Mouse (Mus musculus) ES-CJ7 (cell line): Measurements from ENCODE around the gene Sebox.
"Not testable (repeated sequence)": the region's sequence is repeated elsewhere in the genome, so short reads cannot be mapped to it uniquely, and the experiment has no call there.

Experiments used
- DNase-seq: peaks from one replicate; pipeline ENCODE4 v3.0.0; 2011; ENCODE audit warnings: low read depth, low spot score

Sebox gene

DNA sequence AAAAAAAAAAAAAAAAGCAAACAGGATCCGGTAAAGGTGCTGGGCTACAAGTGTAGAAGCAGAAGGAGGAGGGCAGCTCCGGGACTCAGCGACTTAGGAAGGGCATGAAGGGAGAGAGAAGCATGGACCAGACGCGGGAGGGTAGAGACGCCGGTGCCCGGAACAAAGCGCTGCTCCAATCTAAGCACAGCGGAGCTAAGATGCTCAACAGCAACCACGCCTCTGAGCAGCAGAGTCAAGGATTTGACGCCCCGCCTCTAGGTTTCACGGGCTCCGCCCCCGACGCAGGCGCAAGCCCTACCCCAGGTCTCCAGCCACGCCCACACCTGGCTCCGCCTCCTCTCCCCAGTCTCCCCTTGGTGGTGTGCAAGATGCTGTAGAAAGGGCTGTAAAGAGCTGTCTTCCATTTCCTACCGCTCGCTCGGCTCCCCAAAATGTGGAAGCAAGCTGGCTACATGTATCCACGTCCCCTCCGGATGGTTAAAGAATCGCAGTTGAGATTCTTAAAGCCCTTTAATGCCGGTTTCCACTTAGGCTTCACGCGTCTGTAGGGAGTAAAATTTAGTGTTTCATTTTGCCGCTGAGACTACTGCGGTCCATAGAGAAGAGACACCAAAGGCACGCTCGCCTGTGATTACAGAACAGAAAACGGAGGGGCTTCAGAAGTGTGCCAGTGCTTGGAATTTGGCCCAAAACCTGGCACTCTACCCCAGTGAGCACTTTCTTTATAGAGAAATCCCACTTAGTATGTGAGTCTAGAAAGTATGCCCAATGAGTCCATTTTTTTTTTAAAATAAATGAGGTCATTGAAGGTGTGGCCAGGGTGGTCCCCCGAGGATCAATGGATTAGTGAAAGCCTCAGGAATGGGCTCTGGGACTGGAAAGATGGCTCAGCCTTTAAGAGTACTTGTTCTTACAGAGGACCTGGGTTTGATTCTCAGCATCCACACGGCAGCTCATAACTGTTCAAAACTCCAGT is 5.4 kb upstream of the Sebox start, which contains the start of gene Sarm1:
TSS of gene Sarm1 (minus strand) at position 211 of the 979 bp plus-strand sequence.
- DNase-seq, result peak; percentile 97

DNA sequence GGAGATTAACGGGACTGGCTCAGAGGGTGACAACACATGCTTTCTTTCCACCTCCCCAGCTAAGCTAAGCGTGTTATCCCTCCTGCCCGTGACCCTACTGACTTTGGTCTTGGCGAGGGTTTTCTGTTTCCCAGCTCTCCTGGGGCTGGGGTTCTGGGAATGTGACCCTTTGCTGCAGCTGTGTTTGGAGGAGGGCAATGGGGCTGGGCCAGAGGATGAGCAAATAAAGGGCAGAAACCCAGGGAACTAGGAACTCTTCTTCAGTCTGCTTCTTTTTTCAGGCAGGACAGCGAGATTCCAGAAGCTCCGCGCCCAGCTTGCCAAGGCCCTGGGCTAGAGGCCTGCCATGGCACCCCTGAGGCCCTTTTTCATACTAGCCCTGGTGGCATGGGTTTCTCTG is 4.2 kb upstream of the Sebox start, which contains the start of gene Vtn:
TSS of gene Vtn (plus strand) at position 88 of the 400 bp plus-strand sequence.
- no peak for DNase-seq

DNA sequence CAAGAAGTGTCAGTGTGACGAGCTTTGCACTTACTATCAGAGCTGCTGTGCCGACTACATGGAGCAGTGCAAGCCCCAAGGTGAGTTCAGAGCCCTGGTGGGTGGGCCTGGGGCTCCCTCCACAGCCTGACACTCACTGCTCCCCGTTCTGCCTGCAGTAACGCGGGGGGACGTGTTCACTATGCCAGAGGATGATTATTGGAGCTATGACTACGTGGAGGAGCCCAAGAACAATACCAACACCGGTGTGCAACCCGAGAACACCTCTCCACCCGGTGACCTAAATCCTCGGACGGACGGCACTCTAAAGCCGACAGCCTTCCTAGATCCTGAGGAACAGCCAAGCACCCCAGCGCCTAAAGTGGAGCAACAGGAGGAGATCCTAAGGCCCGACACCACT is 3.7 kb upstream of the Sebox start:
- DNase-seq, result no peak

DNA sequence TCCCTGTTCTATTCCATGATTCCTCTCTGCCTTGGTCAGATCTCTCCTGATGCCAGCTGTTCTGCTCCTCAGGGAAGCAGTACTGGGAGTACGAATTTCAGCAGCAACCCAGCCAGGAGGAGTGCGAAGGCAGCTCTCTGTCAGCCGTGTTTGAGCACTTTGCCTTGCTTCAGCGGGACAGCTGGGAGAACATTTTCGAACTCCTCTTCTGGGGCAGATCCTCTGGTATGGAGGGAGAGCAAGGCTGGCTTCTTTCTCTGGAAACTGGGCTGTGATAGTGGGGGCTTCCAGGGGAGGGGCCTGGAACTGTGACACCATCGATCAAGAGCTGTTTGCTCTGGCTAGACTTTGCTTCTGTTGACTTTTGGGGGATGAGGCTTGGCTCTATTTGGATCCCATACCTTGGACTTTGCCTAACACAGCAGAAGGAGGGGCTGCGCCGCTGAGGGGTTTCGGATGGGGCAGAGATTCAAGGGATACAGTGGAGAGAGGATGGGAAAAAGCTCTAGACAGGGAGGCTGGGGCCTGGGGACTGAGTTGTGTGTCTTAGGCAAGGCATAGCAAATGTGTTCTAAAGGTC is 2.5 kb upstream of the Sebox start:
- no peak for DNase-seq

DNA sequence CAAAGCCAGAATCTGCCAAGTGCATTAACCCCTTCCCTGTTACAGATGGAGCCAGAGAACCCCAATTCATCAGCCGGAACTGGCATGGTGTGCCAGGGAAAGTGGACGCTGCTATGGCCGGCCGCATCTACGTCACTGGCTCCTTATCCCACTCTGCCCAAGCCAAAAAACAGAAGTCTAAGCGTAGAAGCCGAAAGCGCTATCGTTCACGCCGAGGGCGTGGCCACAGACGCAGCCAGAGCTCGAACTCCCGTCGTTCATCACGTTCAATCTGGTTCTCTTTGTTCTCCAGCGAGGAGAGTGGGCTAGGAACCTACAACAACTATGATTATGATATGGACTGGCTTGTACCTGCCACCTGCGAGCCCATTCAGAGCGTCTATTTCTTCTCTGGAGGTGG is 1.7 kb upstream of the Sebox start:
- no peak for DNase-seq

DNA sequence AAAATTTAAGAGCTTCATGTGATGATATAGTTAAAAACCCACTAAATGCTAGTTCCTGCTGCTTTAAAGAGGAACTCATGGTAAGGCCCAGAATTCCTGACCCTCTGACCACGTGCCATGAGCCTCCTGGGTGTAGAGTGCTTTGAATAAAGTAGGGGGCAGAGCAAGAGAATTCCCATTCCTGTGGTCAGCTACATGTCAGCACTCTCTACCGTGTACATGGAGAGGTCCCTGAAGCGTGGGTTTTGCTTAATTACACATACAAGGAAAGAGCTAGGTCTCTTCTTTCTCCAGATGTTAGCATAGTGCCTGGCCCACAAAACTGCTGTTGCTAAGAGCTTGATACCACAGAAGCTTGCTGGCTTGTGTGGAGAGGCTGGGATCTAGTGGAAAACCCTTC is 2.2 kb downstream of the Sebox start:
- no peak for DNase-seq

DNA sequence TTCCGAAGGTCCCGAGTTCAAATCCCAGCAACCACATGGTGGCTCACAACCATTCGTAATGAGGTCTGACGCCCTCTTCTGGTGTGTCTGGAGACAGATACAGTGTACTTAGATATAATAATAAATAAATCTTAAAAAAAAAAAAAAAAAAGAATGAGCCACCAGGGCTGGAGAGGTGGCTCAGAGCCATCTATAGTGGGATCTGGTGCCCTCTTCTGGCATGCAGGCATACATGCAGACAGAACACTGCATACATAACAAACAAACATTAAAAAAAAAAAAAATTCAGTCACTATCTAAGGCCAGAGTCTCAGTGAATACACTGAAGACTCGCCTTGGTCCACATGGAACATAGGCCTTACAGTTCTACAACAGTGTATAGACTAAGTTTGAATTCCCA is 5.9 kb downstream of the Sebox start:
- peak; percentile 46 for DNase-seq

DNA sequence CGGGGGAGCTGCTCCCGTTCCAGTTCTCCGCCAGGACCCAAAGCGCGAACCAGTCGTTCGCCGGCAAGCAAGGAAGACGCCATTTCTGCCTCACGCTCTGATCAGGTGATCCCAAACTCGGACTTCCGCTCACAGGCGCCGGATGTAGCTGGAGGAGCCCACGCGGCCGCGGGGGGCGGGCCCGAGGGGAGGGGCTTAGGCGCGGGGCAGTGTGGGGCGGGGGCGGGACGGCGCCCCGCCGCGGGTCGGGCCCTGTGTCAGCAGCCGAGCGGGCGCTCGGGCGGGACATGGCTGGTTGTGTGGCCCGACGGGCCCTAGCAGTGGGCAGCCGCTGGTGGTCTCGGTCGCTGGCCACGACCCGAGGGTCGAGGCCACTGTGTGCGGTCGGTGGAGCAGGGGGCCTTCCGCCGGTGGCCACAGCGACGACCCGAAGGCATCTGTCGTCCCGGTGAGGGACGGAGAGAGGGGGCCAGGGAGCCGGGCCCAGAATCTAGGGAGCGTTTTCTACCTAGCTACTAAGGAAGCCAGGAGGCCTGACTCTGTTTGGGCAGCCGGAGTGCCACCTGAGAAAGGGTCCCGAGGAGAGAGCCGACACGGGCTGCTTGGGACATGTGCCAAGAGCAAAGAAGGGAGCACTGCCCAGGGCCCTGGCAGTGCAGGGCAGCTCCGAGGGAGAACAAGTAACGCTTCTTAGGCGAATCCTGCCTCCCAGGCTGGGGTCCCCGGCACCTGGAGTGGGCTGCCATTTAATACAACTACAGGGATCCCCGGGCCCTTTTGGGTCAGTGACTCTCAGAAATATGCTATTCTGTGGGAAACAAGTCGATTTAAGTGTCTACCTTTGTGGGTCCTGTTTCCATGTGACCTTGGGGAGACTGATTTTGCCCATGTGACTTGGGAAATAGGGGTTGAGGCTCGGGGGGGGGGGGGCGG is 9.0 kb downstream of the Sebox start, which contains the start of the genes Tmem199 and Poldip2:
TSS of gene Tmem199 (minus strand) at position 148 of the 933 bp plus-strand sequence.
TSS of gene Poldip2 (plus strand) at position 169 of the 933 bp plus-strand sequence.
- peak; percentile 94 for DNase-seq

DNA sequence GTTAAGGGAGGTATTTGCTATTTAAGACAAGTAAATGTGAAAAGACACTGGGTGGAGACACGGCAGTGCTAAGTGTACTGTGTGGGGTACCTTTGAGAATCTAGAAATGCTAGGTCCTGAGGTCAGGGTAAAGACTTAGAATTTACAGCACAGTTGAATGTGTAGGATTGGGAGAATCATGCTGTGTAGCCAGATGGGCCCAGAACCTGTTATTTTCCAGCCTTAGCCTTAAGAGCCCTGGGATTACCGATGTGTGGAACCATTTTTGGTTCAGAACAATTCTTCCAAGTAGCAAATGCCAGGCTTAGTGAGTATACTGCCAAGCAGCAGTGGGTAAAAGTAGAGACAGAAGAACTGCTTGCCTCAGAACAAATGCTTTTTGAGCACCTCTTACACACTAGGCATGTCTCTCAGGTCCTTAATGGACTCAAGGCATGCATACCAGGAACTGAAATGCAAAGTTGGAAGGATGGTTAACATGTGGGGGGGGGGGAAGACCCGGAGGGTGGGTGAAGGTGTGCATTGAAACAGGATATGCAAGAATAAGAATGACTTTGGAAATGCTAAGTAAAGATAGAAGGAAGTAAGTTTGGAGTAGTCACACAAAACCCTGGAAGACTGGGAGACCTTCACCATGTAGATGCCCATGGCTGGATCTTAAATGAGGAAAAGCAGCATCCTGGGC is 10.0 kb downstream of the Sebox start:
- DNase-seq, result peak; percentile 32

DNA sequence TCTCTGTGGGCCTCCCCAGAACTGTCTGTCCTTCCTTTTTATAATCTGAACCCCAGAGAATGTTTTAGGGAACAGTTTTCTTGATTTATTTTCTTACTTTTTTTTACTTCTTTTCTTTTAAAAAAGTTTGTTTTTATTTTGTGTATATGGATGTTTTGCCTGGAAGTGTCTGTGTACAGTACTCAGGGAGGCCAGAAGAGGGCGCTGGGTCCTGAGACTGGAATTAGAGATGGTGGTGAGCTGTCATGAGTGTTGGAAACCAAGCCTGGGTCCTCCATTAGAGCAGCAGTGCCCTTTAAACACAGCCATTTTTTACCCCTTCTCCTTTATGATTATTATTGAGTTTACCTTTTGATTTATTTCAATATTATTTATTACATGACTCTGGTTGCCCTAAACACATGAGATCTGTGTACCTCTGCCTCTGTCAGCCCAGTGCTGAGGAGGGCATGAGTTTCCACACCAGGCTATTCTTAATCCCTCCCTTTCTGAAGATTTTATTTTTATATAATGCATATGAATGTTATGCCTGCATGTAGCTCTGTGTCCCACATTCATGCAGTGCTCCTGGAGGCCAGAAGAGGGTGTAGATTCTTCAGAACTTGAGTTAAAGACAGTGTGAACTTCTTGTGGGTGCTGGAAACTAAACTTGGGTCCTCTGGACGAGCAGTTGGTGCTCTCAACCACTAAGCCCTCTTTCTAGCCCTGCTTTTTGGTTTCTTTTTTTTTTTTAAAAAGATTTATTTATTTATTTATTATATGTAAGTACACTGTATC is 12.5 kb downstream of the Sebox start:
- peak; percentile 59 for DNase-seq

DNA sequence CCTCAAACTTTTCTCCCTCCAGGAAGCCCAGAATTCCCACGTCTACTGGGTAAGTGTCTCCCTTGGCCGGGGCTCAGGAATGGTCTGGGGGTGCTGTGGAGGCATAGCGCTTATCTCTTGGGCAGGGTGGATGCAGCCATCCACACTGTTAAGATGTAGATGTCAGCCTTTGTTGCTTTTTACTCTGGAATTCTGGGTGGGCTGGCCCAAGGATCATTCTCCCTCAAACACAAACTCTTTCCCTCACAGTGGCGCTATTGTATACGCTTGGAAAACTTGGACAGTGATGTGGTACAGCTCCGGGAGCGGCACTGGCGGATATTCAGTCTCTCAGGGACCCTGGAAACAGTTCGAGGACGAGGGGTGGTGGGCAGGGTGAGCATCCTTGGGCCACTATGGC is 15.7 kb downstream of the Sebox start:
- DNase-seq, result peak; percentile 47

DNA sequence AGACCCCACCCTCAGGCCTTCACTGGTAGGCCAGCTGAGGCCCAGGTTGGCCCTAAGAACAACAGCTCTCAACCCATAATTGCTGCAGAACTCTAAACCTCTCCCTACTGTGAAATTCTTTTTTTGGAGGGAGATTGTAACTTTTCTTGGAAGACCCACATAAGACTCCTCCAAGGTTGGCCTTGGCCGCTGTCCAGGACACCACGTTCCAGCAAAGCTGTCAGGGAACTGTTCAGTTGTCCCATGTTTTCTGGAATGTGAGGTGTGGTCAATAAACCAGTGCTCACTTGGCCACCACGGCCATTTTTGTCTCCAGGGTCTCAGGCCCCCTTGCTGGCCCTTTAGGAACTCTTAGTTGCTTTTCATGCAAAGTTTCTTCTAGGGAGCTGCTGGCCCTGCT is 18.6 kb downstream of the Sebox start:
- no peak for DNase-seq

DNA sequence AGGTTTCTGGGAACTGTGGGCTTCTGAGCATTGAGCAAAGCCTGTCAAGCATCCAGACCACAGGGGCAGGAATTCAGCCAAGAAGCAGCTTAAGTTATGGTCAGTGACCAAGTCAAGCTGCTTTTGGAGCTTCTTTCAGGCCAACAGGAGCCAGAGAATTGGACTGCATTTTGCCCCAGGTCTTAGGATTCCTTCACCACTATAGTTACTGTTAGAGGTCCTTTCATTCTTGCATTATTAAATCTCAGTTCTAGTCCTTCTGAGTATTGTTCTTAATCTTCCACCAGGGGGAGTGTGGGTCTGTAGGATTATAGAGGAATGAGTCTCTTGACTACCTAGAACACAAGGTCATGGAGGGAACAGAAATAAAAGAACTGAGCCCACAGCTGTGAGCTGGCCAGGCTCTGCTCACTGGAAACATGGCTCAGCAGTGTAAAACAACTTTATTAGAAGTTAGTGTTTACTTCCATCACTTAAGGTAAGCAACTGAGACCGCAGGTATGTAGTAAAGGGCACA is 19.3 kb downstream of the Sebox start:
- DNase-seq, result peak; percentile 47

DNA sequence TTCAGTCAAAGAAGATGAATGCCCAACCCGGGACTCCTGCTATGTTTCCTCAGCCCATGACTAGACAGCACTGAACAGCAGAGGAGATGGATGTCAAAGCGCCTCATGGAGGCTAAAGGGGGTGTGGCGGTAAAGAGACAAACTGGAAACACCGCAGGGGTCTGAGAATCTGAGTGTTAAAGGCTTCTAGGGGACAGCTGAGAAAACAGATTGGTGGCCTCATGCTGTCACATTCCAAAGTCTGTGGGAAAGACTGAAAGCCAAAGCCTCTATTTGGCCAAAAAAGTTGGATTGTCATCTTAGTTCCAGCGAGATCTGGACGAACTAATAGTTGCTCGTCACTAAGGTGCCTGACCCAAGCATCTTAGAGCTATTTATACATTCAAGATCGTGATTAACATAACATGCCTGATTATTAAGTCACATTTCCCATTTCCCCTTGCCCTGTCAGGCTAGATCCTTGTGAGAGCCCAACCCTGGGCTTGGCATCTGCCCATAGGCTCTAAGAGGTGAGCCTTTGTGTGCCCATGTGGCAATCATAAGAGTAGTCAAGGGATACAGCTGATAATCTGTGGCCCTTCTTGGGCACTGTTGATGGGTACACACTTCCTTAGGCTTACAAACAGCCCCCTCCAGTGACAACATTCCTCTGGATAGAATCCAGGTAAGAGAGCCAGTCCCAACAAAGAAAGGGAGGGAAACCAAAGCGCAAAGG is 20.2 kb downstream of the Sebox start:
- no peak for DNase-seq

DNA sequence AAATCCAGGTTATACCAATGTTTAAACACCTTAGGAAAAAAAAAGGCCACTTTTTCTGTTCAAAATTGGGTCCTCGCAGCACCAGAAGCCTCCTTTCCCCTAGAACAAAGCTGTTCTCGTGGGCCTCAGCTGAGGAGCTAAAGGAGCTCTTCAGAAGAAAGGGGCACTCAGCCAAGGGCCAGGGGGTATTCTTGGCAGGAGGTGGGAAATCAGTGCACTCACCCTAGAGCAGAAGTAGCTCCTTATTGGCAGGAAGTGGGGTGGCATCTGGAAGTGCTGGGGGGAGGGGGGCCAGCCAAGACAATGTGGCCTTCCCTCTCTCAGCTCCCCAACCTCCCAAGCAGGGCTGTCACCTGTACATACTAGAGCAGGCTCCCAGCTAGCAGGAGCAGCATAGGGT is 21.6 kb downstream of the Sebox start:
- DNase-seq, result no peak

DNA sequence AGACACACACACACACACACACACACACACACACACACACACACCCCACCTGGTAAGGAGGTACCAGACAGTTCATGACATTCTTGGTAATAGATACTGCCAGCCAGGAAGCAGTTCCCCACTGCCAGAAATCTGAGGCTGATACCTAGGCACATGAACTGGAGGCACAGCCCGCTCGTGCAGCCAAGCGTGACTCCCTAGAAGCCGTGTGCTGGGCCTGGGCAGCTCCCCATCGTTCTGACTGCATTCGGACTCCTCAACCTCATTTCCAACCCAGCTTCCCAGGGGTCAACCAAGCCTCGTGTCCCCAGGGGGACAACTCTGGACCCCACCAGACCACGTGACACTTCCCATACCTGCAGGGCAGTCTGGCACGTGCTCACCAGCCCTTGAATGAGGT is 25.5 kb downstream of the Sebox start:
- DNase-seq, result no peak

DNA sequence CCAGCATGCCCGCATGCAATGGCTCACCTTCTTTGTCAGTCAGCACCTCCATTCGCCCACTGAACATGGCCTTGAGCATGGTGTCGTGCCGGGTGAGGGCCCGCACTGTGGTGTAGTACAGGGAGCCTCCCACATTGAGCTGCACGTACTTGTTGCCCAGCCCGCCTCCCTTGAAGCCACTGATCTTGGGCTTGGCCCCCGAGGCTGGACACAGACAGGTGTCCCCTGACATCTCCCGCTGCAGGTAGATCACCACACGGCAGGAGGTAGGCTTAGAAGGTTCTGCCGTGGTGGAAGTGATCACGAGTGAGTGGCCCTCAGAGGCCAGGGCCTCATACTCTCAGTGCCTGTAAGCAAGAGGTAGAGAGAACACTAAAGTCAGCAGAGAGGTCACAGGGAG is 26.8 kb downstream of the Sebox start:
- no peak for DNase-seq

DNA sequence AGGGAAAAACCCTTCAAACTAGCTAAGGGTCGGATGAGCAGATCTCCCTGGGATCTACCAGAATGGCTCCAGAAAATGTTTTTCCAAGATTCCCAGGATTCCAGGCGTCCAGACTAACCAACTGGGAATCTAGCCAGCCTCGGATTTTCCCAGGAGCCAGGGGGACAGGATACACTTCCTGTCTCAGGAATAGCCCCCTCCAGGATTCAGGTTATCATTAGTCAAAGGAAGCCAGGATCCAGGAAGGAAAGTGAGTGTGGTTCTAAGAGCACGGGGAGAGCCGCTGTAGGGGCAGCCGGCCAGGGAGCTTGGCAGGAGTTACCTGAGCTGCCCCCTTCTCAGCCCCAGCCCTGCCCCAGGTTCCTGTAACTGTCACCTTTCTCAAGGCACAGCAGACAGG is 27.8 kb downstream of the Sebox start:
- DNase-seq, result no peak

DNA sequence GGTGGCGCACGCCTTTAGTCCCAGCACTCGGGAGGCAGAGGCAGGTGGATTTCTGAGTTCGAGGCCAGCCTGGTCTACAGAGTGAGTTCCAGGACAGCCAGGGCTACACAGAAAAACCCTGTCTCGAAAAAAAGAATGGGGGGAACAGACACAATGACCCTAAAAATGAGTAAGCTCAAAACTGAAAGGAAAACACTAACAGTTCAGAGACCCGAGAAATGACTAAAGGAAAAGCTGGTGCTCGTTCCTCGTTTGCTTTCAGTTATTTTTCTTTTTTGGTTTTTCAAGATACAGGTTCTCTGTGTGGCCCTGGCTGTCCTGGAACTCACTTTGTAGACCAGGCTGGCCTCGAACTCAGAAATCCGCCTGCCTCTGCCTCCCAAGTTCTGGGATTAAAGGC is 28.3 kb downstream of the Sebox start:
- DNase-seq, result not testable (repeated sequence)
